Mouse (Mus musculus): ENCODE data around the gene Il17rd. TPM values are rescaled to one million over a fixed set of nuclear protein-coding genes. Genes with fewer than 3 reads are reported as not detected.
A peak's percentile ranks its signal among the peaks of the same experiment; 100 is the strongest.

Gene Il17rd
- total RNA-seq, 2 experiments from 2014 or later: not detected

DNA sequence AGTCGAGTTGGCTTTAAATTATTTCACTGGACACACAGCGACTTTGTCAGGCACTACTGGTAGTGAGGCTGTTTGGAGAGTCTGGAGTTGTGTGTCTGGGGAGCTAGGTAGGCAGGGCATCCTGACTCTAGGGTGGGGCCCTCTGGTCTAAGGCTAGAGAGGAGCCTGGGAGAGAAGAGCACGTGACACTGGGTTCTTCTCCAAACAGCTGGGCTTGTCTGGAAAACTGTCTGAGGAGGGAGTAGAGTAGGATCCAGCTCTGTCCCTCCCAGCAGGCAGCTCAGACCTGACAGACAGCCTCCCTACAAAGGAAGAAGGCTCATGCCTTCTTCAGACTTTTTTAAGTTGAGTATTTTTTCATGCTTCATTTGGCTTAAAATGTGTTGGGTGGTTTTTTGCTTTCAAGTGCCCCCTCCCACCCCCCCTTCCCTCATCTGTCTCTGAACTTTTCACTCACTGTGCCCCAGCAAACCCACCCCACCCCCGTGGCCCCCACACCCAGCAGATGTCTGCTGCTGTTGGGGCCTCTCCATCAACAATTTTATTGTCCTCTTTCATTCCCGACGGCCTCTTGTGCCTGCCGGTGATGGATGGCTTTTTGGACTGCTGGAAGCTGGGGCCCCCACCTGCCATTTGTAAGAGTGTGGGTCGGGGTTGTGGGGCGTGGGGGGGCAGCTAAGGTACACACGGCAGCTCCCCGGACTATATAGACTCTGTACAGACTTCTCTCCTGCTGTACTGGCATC, 5.7 kb downstream of the Il17rd start:
- ATAC-seq (replicated peaks; ENCODE audit: poor library complexity, severe bottlenecking): no peak

DNA sequence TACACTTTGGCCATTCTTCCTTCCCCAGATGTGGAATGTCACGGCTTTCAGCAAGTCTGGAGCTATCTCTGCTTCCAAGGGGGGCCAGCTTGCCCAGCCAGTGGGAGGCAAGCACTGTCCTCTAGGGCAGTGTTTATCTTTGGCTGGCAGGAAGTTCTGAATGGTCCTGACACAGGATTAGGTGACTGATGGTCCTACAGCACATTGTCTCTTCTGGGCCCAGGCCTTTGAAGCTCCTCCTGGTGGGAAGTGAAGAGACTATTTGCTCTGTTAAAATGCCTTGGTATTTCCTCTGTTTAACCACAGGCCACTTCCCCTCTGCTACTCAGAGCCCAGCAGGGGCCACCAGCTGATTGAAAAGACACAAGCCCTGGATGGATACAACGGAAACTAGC, 6.2 kb downstream of the Il17rd start:
- peak; percentile 84 for ATAC-seq (replicated peaks; ENCODE audit: poor library complexity, severe bottlenecking)

DNA sequence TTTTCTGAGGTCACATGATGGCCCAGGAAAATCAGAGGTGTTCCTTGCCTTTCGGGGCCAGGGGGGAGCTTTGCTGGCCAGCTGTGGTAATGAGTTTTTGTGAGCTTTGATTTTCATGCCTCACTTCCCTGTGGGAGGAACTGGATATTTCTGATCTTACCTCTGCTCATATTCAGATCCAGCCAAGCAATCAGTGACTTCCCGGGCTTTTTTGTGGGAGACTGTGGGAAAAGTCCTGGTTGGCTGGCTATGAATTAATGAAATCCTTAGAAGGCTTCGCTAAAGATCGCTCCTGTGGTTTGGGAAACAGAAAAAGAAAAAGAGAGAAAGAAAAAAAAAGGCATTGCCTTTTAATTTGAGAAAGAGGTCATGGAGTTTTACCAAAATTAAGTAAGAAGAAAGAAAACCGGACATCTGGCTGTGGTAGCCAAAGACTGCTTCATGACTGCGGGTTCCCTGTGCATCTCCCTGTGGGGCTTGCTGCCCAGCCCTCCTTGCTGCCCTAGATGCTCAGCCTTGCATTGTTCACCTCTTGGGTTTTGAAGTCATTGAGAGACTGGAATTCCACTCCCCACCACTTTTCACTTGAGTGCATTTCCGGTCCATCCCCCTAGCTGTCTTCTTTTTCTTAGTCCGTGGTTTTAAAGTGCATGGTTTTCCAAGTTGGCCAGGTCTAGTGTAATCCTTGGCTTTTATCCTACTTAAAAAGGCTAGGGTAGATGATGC, 9.7 kb downstream of the Il17rd start:
- no peak for ATAC-seq (replicated peaks; ENCODE audit: poor library complexity, severe bottlenecking)

DNA sequence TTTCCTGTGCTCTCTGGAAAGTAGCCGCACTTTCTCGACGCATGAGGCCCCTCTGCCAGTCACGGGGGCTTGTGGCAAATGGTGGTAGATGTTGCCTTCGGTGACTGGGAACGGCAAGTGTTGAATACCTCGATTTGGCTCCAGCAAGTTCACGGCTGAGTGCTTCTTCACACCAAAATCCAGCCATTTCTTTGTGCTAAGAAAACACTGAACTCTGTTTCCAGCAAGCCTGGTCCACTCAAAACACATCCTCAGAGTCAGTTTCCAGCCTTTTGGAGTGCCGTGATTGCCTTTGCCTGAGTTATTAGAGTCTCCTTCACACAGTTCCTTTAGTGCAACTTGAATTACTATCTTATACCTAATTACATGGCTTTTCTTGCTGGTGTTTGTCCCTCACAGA, 11.3 kb downstream of the Il17rd start:
- no peak for ATAC-seq (replicated peaks; ENCODE audit: poor library complexity, severe bottlenecking)

DNA sequence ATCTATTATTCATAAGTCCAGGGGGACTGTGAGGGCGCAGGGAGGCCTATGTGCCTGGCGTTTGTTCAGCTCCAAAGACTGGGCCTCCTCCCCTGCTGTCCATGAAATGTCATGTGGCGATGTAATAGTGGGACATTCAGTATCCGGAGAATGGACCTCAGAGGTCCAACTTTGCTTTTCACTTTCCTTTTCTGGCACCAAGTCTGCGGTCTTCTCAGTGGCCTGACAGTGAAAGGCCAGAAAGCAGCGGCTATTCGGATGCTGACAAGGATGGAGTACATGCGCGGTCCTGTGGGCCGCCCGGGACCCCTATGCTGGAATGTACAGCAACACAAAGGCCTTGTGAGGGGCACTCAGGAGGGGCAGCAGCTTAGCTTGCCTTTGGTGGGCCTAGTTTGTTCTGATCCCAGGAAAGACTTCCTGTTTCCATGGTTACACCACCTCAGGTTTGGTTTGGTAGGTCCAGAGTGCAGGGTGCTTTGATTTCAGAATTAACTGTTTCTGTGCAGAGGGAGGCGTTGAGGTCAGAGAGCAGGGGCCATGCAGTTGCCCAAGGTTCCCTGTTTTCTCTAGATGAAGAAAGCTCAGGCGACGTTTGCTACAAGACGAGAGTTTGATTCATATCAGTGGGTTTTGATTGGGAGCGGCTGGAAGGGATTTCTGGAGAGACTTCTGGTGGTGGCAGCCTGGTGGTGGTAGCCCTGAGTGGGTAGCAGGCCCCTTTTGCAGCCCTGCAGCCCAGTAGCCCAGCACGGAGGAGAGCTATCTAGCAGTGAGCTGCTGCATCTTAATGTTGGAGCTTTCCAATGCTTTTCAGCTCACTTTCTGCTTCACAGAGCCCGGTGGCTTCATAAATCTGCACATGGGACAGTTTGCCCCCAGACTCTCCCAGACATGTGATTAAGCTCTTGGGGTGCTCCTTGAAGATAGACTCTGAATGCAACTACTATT, 12.1 kb downstream of the Il17rd start:
- ATAC-seq (replicated peaks; ENCODE audit: poor library complexity, severe bottlenecking): no peak

DNA sequence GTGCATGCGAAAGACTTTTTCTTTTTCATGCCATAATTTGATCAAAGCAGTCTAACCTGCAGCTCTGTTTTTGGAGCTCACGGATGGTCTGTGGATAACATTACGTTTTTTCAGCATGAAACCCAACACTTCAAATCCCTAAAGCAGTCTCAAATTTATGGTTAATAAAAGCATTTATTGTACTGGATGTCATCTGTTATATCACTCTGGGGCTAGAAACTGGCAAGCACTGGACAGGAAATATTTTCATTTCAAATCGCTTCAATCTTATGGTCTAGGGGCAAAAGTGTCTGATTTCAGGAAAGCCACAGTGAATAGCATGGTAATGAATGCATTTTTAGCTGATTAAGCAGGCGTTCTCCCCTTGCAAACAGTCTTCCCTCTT, 12.8 kb downstream of the Il17rd start:
- ATAC-seq (replicated peaks; ENCODE audit: poor library complexity, severe bottlenecking): no peak

DNA sequence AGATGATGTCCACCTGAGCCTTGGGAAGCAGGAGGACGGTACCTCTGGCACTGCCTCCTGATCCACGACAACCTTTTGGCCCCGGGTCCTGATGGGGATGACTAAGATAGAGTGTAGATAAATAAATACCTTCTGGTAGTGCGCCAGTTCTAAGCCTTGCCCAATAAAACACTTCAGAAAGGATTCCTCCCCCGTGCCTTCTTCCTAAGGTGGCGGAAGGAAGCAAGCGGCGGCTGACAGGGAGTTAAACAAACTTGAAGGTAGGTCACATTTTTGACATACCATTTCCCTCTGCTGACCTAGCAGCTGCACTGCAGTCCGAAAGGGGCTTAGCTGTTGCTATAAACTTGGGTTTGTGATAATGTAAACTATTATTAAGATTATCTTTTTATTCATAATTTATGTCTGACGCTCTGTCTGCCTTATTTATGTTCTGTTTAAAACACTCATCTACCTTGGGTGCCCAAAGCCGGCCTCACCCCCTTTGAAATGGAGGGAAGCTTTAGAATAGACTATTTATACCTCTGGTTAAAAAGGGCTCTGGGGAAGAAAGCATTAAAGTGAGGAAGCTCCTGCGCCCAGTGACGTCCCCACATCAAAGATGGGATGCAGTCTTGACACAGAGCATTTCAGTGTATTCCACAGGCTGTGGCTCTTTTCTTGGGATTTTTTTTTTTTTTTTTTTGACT, 19.9 kb downstream of the Il17rd start:
- ATAC-seq (replicated peaks; ENCODE audit: poor library complexity, severe bottlenecking): no peak

GRCm38 (mm10) chr14:27059224-27059558, 20.4 kb downstream of the Il17rd start:
- no peak for ATAC-seq (replicated peaks; ENCODE audit: poor library complexity, severe bottlenecking)

DNA sequence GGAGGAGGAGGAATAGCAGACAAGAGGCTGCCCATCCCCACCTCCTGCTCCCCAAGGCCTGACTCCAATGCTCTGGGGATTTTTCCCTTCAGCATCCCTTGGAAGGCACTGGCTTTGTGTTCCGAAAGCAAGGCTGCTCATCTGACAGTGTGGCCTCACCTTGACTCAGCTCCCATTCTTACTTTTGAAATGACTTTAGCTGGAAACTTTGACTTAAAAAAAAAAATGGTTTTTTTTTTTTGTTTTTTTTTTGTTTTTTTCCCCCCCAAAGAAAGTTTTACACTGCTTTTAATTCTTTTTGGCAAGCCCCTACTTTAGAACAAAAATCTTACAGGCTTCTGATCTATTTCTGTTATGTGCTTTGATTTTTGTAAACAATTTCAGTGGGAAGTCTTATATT, 24.6 kb downstream of the Il17rd start:
- ATAC-seq (replicated peaks; ENCODE audit: poor library complexity, severe bottlenecking): no peak

GRCm38 (mm10) chr14:27066171-27066929, 27.6 kb downstream of the Il17rd start:
- peak; percentile 59; the same call in 1 of the 2 replicates for ATAC-seq (replicated peaks; ENCODE audit: poor library complexity, severe bottlenecking)

DNA sequence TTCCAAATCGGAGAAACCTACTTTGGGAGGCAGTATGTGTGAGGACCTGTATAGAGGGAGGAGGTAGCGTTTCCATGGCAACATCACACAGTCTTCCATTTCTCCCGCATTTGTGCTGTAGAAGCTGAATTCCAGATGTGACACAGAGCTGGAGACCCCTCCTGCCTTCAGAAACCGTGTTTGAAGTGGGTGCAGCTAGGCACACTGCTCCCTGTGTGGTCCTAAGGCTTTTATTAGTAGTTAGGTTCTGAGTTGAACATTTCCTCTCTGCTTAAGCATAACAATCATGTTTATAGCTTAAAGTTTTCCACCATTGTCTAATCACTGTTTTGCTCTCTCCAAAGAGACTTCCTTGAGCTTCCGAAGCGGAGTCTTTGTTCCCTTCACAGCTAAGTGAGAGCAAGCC, 29.1 kb downstream of the Il17rd start:
- ATAC-seq (replicated peaks; ENCODE audit: poor library complexity, severe bottlenecking): no peak

DNA sequence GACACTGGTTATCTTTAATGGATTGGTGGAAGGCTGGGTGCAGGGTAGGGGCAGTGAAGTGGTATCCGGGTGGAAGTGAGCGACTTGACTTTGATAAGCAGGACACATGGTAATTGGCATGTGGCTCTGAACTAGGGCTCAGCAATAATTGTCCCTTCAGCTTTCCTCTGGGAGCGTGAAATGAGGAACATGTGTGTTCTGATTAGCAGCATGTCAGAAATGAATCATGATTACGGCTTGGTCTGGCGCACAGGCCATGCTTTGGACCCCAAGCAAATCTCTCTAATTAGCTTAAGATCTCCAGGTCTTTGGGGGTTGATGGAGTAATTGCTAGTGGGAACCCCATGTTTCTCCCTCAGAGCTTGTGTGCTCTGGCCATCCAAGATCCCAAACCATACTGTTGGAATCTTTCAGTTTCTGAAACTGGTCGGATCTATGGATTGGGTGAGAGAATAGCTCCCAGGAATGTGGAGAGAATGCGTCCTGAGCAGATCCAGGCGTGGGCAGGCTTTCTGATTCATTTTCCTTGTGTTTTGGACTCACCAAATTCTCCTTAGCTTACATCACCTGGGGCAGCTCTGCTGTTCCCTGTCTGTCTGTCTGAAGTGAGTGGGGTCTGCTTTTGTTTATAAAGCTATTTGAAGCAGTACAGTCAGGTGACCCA, 30.8 kb downstream of the Il17rd start:
- no peak for ATAC-seq (replicated peaks; ENCODE audit: poor library complexity, severe bottlenecking)

- no peak for ATAC-seq (replicated peaks; ENCODE audit: poor library complexity, severe bottlenecking)
Measured at GRCm38 (mm10) chr14:27070128-27070527, 31.4 kb downstream of the Il17rd start.

DNA sequence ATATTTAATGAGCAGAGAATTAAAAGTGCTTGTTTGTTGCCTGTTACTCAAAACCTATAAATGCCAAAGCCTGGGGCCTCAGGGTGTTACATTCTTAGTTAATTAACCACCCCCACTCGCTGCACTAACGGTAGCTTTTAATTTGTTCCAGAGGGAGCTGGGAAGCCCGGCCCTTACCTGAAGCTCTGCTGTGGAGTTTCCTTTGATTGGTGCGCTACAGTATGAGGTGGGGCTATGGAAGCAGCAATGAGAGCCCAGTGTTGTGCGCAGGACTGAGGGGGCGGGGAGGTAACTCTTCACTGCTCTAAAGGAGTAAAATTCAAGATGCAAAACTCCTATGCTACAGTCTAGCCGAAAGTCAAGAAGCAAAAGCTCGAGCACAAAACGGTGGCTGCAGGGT, 32.0 kb downstream of the Il17rd start:
- no peak for ATAC-seq (replicated peaks; ENCODE audit: poor library complexity, severe bottlenecking)

DNA sequence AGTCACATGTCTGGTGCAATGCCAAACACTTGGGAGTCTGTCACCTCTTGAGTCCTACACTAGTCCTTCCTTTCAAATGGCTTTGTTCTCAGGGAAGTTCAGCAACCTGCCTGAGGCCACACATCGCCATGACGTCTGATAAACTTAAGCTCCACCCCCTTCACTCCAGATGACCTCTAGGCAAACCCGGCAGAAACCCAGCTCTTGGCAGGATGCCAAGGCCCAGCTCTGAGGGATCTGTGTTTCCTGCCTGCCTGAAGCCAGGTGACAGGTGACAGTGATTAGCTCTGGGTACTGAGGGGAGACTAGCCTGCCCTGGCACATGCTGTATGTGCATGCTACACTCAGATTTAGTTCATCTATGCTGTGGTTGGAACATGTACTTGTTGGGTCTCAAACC, 33.2 kb downstream of the Il17rd start:
- no peak for ATAC-seq (replicated peaks; ENCODE audit: poor library complexity, severe bottlenecking)

DNA sequence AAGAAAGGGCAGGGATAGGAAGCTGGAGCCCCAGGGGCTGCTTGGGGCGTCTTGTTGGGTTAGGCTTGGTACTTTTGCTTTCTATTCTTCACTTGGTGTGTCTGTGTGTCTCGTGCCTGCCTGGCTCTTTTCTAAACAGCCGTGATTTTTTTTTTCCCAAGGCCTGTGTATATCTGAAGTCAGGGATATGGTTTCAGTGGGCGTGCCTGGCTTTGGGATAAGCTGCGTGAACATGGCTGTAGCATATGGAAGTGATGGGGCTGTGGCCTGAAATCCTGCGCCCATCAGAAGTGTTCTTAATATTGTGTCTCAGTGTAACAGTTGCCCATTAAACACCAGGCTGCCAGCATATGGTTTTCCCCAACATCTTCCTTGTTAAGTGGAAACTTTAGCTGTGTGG, 36.3 kb downstream of the Il17rd start:
- no peak for ATAC-seq (replicated peaks; ENCODE audit: poor library complexity, severe bottlenecking)

- no peak for ATAC-seq (replicated peaks; ENCODE audit: poor library complexity, severe bottlenecking)
Measured at GRCm38 (mm10) chr14:27075909-27076521, 37.3 kb downstream of the Il17rd start.

- ATAC-seq (replicated peaks; ENCODE audit: poor library complexity, severe bottlenecking): no peak
Measured at GRCm38 (mm10) chr14:27076522-27076920, 37.8 kb downstream of the Il17rd start.
